Mouse (Mus musculus): ENCODE measurements at regions not wholly inside any gene's neighbourhood (a gene's known extent, or its start where the extent isn't known, plus 50 kb on each side); places are given as distances from the start of the nearest gene placed in this dataset.

DNA sequence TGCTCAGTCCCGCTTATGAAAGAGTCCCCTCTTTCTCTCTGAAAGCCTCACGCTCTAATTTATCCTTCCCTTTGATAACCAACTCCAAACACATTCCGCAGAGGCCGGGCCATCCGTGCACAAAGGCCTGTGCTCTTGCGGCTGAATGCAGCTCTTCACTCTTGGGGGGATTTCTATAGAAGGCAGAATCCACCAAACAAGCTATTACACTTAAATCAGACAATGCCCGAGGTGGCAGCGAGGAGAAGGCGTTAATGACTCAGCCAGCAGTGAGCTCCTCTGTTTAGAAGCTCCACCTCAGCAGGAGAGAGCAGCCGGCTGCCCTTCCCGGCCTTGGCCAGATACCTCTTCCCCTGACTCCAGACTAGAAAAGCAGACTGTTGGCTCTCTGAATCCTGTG, 166.9 kb upstream of the Cadm1 start:
- H3K9me3 ChIP-seq (replicated peaks; ENCODE audit: control insufficient read depth, low read length): no peaks in the 10 kb centered on the region
- WGBS: 36% methylated on average over 11 of the region's 11 CpGs
- H3K27ac ChIP-seq (ENCODE audit: low read depth): no peak overlapping the region
- no peak overlapping the region for H3K4me3 ChIP-seq (ENCODE audit: low read depth, low read length)
- TF ChIP-seq CTCF (IDR thresholded peaks at IDR 0.05; ENCODE audit: low read depth) (no peak), EP300 (IDR thresholded peaks at IDR 0.05; ENCODE audit: low read depth) (no peak)
- H3K4me2 ChIP-seq (ENCODE audit: low read depth, low read length): no peak overlapping the region
- peaks cover 6% of the 10 kb centered on the region; the same call in 1 of the 2 replicates for H3K4me1 ChIP-seq (ENCODE audit: control insufficient read depth, insufficient read depth)
- H3K36me3 ChIP-seq (replicated peaks; ENCODE audit: control insufficient read depth, insufficient read depth, low read length): no peaks in the 10 kb centered on the region
- DNase-seq (ENCODE audit: low spot score) (no peak), ATAC-seq (ENCODE audit: insufficient read depth, low read depth) (no peak)
- H3K27me3 ChIP-seq (ENCODE audit: control insufficient read depth, insufficient read depth, low read length): peaks cover 78% of the 10 kb centered on the region
- H3K9ac ChIP-seq (replicated peaks; ENCODE audit: low read depth, low read length): no peak overlapping the region

DNA sequence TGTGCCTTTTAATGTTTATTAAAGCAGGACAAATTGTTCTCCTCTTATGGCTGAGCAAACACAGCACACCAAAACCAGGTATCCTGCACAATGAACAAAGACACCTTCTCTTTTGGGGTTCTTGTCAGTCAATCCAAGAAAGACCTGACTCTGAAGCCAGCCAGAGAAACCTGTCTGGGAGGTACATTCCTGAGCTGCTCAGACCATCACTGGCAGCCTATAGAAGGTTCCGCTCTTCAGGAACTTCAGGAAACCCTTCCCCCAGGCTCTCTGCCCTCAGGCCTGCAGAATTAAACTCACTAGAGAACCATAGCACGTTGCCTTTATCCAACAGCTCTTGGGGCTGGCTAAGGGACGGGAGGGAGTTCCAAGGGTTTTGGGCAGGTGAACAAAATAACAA, 165.2 kb upstream of the Cadm1 start:
- ATAC-seq (ENCODE audit: insufficient read depth, low read depth) (no peak), DNase-seq (ENCODE audit: low spot score) (no peak)
- no peak overlapping the region for H3K4me3 ChIP-seq (ENCODE audit: low read depth, low read length)
- peaks cover 88% of the 10 kb centered on the region for H3K27me3 ChIP-seq (ENCODE audit: control insufficient read depth, insufficient read depth, low read length)
- H3K27ac ChIP-seq (ENCODE audit: low read depth): no peak overlapping the region
- H3K36me3 ChIP-seq (replicated peaks; ENCODE audit: control insufficient read depth, insufficient read depth, low read length): no peaks in the 10 kb centered on the region
- no peak overlapping the region for H3K9ac ChIP-seq (replicated peaks; ENCODE audit: low read depth, low read length)
- no peak for TF ChIP-seq CTCF (IDR thresholded peaks at IDR 0.05; ENCODE audit: low read depth)
- no peak for TF ChIP-seq EP300 (IDR thresholded peaks at IDR 0.05; ENCODE audit: low read depth)
- H3K4me2 ChIP-seq (ENCODE audit: low read depth, low read length): no peak overlapping the region
- H3K9me3 ChIP-seq (replicated peaks; ENCODE audit: control insufficient read depth, low read length): no peaks in the 10 kb centered on the region
- no peaks in the 10 kb centered on the region for H3K4me1 ChIP-seq (ENCODE audit: control insufficient read depth, insufficient read depth)
- 70% methylated on average over 3 of the region's 3 CpGs for WGBS

DNA sequence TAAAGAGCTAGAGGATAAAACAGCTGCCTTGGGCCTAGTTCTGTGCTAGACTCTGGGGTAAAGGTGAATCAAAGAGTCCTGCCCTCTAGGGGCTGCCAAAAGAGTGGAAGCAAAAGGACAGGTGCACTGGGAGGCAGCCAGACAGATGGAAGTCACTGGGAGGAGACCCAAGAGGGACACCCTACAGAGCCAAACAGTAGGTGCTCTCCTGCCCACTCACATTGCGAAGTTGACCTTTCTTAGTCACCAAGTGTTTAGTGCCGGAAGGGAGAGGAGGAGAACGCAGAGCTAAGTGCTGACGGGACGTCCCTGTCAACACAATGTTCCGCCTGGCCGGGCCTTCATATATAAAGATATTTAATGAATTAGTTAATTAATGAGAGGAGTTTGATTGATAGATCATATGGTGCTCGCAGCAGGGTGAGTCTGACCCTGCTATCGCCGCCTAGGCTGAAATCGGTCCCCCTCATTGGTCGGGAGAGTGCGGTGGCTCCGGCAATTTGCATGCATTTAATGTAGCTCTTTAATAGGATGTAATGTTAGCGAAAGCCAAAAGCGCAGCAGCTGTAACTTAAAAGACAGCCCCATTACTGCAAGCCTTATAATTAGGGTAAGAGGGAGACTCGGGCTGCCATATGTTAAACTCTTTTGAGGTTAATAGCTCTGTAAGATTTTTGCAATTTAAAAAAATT, 162.6 kb upstream of the Cadm1 start:
- Histone ChIP-seq H3K4me2 (ENCODE audit: low read depth, low read length) (peak overlapping the region; percentile 39), H3K4me3 (ENCODE audit: low read depth, low read length) (peak overlapping the region; percentile 11; the same call in 1 of the 2 replicates), H3K9ac (replicated peaks; ENCODE audit: low read depth, low read length) (no peak overlapping the region), H3K36me3 (replicated peaks; ENCODE audit: control insufficient read depth, insufficient read depth, low read length) (no peaks in the 10 kb centered on the region), H3K27ac (ENCODE audit: low read depth) (no peak overlapping the region), H3K4me1 (ENCODE audit: control insufficient read depth, insufficient read depth) (no peaks in the 10 kb centered on the region), H3K27me3 (ENCODE audit: control insufficient read depth, insufficient read depth, low read length) (peaks cover 67% of the 10 kb centered on the region), H3K9me3 (replicated peaks; ENCODE audit: control insufficient read depth, low read length) (no peaks in the 10 kb centered on the region)
- DNase-seq (ENCODE audit: low spot score): no peak
- 32% methylated on average over 17 of the region's 17 CpGs for WGBS
- no peak for TF ChIP-seq CTCF (IDR thresholded peaks at IDR 0.05; ENCODE audit: low read depth)
- no peak for TF ChIP-seq EP300 (IDR thresholded peaks at IDR 0.05; ENCODE audit: low read depth)
- no peak for ATAC-seq (ENCODE audit: insufficient read depth, low read depth)

DNA sequence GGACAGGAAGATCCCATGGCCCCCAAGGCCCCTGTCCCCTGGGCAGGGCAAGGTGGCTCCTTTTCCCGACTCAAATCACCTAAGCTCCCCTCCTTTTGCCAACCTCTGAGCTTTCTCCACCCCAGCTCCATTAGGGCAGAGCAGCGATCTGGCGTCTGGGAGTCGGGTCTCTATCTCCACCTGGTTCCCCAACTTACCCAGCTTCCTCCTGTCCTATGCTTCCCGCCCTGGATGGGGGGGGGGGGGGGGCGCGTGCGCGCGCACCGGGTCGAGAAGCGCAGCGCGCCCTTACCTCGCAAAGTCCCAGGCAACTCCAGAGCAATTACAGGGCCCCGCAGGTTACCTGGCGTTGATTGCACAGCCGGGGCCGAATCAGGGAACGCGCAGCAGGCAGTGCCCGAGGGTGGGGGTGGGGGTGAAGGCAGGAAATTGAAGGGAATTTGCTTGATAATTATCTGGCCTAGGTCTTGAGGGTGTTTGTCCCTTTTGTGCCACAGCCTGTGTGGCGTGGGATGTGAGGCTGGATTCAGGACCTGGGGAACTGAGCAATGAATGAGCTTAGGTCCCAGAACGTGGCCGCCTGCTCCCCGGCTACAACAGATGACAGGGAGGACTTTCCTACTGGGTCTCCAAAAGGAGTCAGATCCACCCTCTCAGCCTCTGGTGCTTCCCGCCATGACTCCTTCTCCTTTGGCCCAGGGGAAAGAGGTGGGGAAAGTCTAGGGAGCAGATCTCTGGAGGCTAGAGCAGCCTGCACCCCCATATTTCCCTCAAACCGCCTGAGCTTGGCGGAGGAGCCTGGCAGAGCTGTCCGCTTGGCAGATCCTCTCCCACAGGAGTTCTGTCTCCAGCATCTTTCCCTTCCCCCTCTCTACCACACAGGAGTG, 161.7 kb upstream of the Cadm1 start:
- no peaks in the 10 kb centered on the region for H3K4me1 ChIP-seq (ENCODE audit: control insufficient read depth, insufficient read depth)
- ATAC-seq (ENCODE audit: insufficient read depth, low read depth) (peak; percentile 24; the same call in 1 of the 2 replicates), DNase-seq (ENCODE audit: low spot score) (no peak)
- H3K9me3 ChIP-seq (replicated peaks; ENCODE audit: control insufficient read depth, low read length): no peaks in the 10 kb centered on the region
- TF ChIP-seq EP300 (IDR thresholded peaks at IDR 0.05; ENCODE audit: low read depth): no peak
- H3K27ac ChIP-seq (ENCODE audit: low read depth): no peak overlapping the region
- no peak overlapping the region for H3K9ac ChIP-seq (replicated peaks; ENCODE audit: low read depth, low read length)
- H3K4me3 ChIP-seq (ENCODE audit: low read depth, low read length): peak overlapping the region; percentile 11
- H3K36me3 ChIP-seq (replicated peaks; ENCODE audit: control insufficient read depth, insufficient read depth, low read length): no peaks in the 10 kb centered on the region
- H3K27me3 ChIP-seq (ENCODE audit: control insufficient read depth, insufficient read depth, low read length): peaks cover 58% of the 10 kb centered on the region
- peak overlapping the region; percentile 39 for H3K4me2 ChIP-seq (ENCODE audit: low read depth, low read length)
- WGBS: 13% methylated on average over 30 of the region's 31 CpGs

DNA sequence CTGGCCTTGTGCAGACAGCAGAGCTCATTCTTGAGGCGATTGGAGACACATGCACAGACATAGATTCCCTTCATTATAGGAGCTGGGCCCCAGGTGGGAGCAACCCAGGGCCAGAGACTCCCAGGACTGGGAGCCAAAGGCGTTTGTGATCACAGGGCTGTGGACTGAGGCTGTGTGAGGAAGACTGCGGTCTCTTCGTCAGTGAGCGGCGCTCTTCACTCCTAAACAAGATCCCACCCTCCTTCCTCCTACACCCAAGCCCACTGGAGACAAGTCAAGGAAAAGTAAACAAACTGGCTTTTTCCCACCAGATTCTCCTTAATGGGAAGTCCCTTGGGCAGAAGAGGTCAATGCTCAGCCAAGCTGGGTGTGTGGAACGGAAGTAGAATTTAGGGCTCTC, 157.7 kb upstream of the Cadm1 start:
- peaks cover 28% of the 10 kb centered on the region for H3K27me3 ChIP-seq (ENCODE audit: control insufficient read depth, insufficient read depth, low read length)
- no peaks in the 10 kb centered on the region; the same call in 1 of the 2 replicates for H3K4me1 ChIP-seq (ENCODE audit: control insufficient read depth, insufficient read depth)
- 82% methylated on average over 7 of the region's 7 CpGs for WGBS
- no peak overlapping the region for H3K4me2 ChIP-seq (ENCODE audit: low read depth, low read length)
- DNase-seq (ENCODE audit: low spot score) (no peak), ATAC-seq (ENCODE audit: insufficient read depth, low read depth) (no peak)
- no peaks in the 10 kb centered on the region for H3K9me3 ChIP-seq (replicated peaks; ENCODE audit: control insufficient read depth, low read length)
- H3K9ac ChIP-seq (replicated peaks; ENCODE audit: low read depth, low read length): no peak overlapping the region
- H3K36me3 ChIP-seq (replicated peaks; ENCODE audit: control insufficient read depth, insufficient read depth, low read length): no peaks in the 10 kb centered on the region
- no peak overlapping the region for H3K4me3 ChIP-seq (ENCODE audit: low read depth, low read length)
- TF ChIP-seq EP300 (IDR thresholded peaks at IDR 0.05; ENCODE audit: low read depth) (no peak), CTCF (IDR thresholded peaks at IDR 0.05; ENCODE audit: low read depth) (no peak)
- no peak overlapping the region for H3K27ac ChIP-seq (ENCODE audit: low read depth)
